Mouse (Mus musculus) stomach, postnatal 0 days (tissue): ENCODE measurements around the gene Abcb10. TPM values are rescaled to one million over a fixed set of nuclear protein-coding genes. Genes with fewer than 3 reads are reported as not detected.

ENCODE experiments used
- ATAC-seq: fragments of 200-750 bp; cut with Nextera tagmentation; 2 replicates; pipeline ENCODE4 v1.8.0; 2017; ENCODE audit not compliant: low FRiP score, low TSS enrichment
- DNase-seq: peaks from one replicate; pipeline ENCODE4 v3.0.0-alpha.2; 2016; ENCODE audit warnings: low spot score
- H3K27ac ChIP-seq: fragments of 300-500 bp; sonication (generic); replicated peaks from 2 replicates; pipeline ENCODE4 v1.5.1; 2014; ENCODE audit warnings: mild to moderate bottlenecking, control low read depth
- H3K27me3 ChIP-seq: fragments of 300-500 bp; sonication (generic); 2 replicates; pipeline ENCODE4 v1.6.1; 2014; ENCODE audit warnings: low read length; ENCODE audit not compliant: control insufficient read depth, insufficient read depth
- H3K36me3 ChIP-seq: fragments of 300-500 bp; sonication (generic); 2 replicates; pipeline ENCODE4 v1.6.1; 2014; ENCODE audit warnings: low read length, mixed read lengths; ENCODE audit not compliant: control insufficient read depth, insufficient read depth
- H3K4me1 ChIP-seq: fragments of 300-500 bp; sonication (generic); replicated peaks from 2 replicates; pipeline ENCODE4 v1.6.1; 2014; ENCODE audit warnings: antibody characterized with exemption; ENCODE audit not compliant: control insufficient read depth, insufficient read depth
- H3K4me2 ChIP-seq: fragments of 300-500 bp; sonication (generic); replicated peaks from 2 replicates; pipeline ENCODE4 v1.6.1; 2014; ENCODE audit warnings: low read depth, mild to moderate bottlenecking, control low read depth, moderate library complexity
- H3K4me3 ChIP-seq: fragments of 300-500 bp; sonication (generic); 2 replicates; pipeline ENCODE4 v1.5.1; 2014; ENCODE audit warnings: low read depth, low read length, control low read depth
- H3K9ac ChIP-seq: fragments of 300-500 bp; sonication (generic); 2 replicates; pipeline ENCODE4 v1.6.1; 2014; ENCODE audit warnings: mild to moderate bottlenecking, low read length, control low read depth, mixed read lengths
- H3K9me3 ChIP-seq: fragments of 300-500 bp; sonication (generic); 2 replicates; pipeline ENCODE4 v1.6.1; 2016; ENCODE audit warnings: low read length; ENCODE audit not compliant: control insufficient read depth
- CTCF ChIP-seq: IDR thresholded peaks from 2 replicates; pipeline ENCODE4 v1.5.1; 2016; ENCODE audit warnings: antibody characterized with exemption, low read depth, mild to moderate bottlenecking, moderate library complexity
- EP300 ChIP-seq: optimal IDR thresholded peaks from 2 replicates; pipeline ENCODE3; 2016; ENCODE audit warnings: antibody characterized with exemption
- WGBS: fragments of 180-500 bp; shearing (Covaris S2); extraction: QIAGEN DNeasy Blood & Tissue Kit; methylation state at CpG from one replicate; pipeline ENCODE4 v1.1.7; 2014; 5-methylcytosine and 5-hydroxymethylcytosine counted together
- polyA plus RNA-seq: library from polyadenylated mRNA; unstranded; fragments of >200 nt; fragmentation: Nextera tagmentation; extraction: Ambion mirVana; gene quantifications from 2 replicates; pipeline ENCODE4 v1.2.1, GENCODE M21; 2015

Abcb10 gene
- polyA plus RNA-seq, 1 experiment from 2014 or later, result 14.7 TPM

DNA sequence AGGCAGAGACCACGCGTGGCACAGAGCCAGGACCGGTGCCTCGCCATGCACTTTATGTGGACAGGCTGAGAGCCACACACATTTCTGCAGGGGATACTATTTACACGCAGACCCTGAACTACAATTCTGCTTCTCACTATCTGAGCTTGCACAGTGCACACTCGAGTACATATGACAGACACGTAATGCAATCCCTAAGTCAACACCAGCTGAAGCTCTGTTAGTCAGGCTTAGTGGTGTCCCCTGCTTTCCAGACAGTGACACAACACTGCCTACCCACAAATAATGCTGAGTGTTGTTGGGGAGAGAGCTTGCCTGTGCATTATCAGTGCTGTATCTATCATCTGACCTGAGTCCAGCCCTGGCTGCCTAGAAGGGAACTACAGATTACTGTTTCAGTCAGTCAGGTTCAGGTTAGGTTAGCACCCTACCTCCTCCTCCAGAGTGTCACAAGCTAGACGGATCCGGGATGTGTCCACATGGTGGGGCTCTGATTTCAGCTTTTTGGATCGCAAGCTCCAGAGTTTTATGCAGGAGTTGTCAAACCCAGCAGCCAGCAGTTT is 19.7 kb upstream of the Abcb10 start:
- TF ChIP-seq CTCF (0 out of 2 replicates have a peak, but pooled peaks have one; percentile 1), EP300 (no peak)
- H3K27me3 ChIP-seq, result no peaks in the 10 kb centered on the region
- WGBS, result 80% methylated on average over 10 of the region's 10 CpGs
- ATAC-seq (peak; percentile 49; the same call in 1 of the 2 replicates), DNase-seq (no peak)
- no peak overlapping the region for H3K27ac ChIP-seq
- H3K9me3 ChIP-seq, result no peaks in the 10 kb centered on the region
- no peak overlapping the region for H3K9ac ChIP-seq
- H3K4me3 ChIP-seq, result no peak overlapping the region
- peaks cover 13% of the 10 kb centered on the region; the same call in 1 of the 2 replicates for H3K36me3 ChIP-seq
- H3K4me2 ChIP-seq, result no peak overlapping the region
- no peaks in the 10 kb centered on the region for H3K4me1 ChIP-seq

- H3K36me3 ChIP-seq, result peaks cover 12% of the 10 kb centered on the region
- TF ChIP-seq CTCF (no peak), EP300 (no peak)
- WGBS, result 74% methylated on average over 2 of the region's 2 CpGs
- ATAC-seq, result no peak
- no peaks in the 10 kb centered on the region for H3K9me3 ChIP-seq
- H3K9ac ChIP-seq, result no peak overlapping the region
- H3K27ac ChIP-seq, result 0 out of 2 replicates have a peak overlapping the region, but pooled peaks have one; percentile 30
- no peaks in the 10 kb centered on the region for H3K4me1 ChIP-seq
- DNase-seq, result no peak
- H3K4me3 ChIP-seq, result no peak overlapping the region
- H3K4me2 ChIP-seq, result no peak overlapping the region
- H3K27me3 ChIP-seq, result no peaks in the 10 kb centered on the region
Observed at GRCm38 (mm10) chr8:123999568-123999967, 16.6 kb upstream of the Abcb10 start.

DNA sequence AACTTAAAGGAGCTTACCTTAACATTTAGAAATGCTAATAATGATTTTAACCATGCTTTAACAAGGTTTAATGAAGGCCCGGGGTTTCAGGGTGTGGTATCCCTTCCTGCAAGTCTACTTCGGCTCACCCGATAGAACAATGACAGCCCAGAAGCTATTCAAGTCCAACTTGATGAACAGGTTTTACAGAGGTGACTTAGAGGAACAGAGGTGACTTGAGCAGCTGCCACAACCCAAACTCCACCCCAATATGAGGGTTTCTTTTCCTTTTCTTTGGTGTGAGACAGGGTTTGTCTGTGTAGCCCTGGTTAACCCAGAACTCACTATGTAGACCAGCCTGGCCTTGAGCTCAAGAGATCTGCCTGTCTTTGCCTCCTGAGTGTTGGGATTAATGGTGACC is 11.1 kb upstream of the Abcb10 start:
- ATAC-seq (peak; percentile 86), DNase-seq (peak; percentile 52)
- H3K4me1 ChIP-seq, result peaks cover 4% of the 10 kb centered on the region; the same call in 1 of the 2 replicates
- H3K27me3 ChIP-seq, result no peaks in the 10 kb centered on the region
- peaks cover 5% of the 10 kb centered on the region for H3K36me3 ChIP-seq
- H3K9ac ChIP-seq, result no peak overlapping the region
- no peak overlapping the region for H3K4me3 ChIP-seq
- peak overlapping the region; percentile 79 for H3K27ac ChIP-seq
- 58% methylated on average over 3 of the region's 3 CpGs for WGBS
- no peaks in the 10 kb centered on the region for H3K9me3 ChIP-seq
- no peak overlapping the region for H3K4me2 ChIP-seq
- no peak for TF ChIP-seq CTCF
- TF ChIP-seq EP300, result peak; percentile 95

GRCm38 (mm10) chr8:123993597-123993996 is 10.7 kb upstream of the Abcb10 start:
- no peak overlapping the region for H3K9ac ChIP-seq
- TF ChIP-seq CTCF, result no peak
- TF ChIP-seq EP300, result no peak
- DNase-seq (peak; percentile 36), ATAC-seq (peak; percentile 47; the same call in 1 of the 2 replicates)
- no peak overlapping the region for H3K4me2 ChIP-seq
- H3K4me1 ChIP-seq, result peaks cover 4% of the 10 kb centered on the region; the same call in 1 of the 2 replicates
- H3K4me3 ChIP-seq, result no peak overlapping the region
- peaks cover 5% of the 10 kb centered on the region for H3K36me3 ChIP-seq
- peak overlapping the region; percentile 79 for H3K27ac ChIP-seq
- WGBS, result 54% methylated on average over 5 of the region's 5 CpGs
- H3K9me3 ChIP-seq, result no peaks in the 10 kb centered on the region
- H3K27me3 ChIP-seq, result no peaks in the 10 kb centered on the region

- DNase-seq (peak; percentile 64), ATAC-seq (peak; percentile 20; the same call in 1 of the 2 replicates)
- Histone ChIP-seq H3K36me3 (peaks cover 5% of the 10 kb centered on the region), H3K4me3 (no peak overlapping the region), H3K27me3 (no peaks in the 10 kb centered on the region), H3K4me1 (peaks cover 4% of the 10 kb centered on the region; the same call in 1 of the 2 replicates), H3K27ac (no peak overlapping the region), H3K9me3 (no peaks in the 10 kb centered on the region), H3K4me2 (no peak overlapping the region), H3K9ac (no peak overlapping the region)
- TF ChIP-seq CTCF, result peak; percentile 76
- TF ChIP-seq EP300, result no peak
- 69% methylated on average over 8 of the region's 8 CpGs for WGBS
Observed at GRCm38 (mm10) chr8:123992587-123992986, 9.7 kb upstream of the Abcb10 start.

DNA sequence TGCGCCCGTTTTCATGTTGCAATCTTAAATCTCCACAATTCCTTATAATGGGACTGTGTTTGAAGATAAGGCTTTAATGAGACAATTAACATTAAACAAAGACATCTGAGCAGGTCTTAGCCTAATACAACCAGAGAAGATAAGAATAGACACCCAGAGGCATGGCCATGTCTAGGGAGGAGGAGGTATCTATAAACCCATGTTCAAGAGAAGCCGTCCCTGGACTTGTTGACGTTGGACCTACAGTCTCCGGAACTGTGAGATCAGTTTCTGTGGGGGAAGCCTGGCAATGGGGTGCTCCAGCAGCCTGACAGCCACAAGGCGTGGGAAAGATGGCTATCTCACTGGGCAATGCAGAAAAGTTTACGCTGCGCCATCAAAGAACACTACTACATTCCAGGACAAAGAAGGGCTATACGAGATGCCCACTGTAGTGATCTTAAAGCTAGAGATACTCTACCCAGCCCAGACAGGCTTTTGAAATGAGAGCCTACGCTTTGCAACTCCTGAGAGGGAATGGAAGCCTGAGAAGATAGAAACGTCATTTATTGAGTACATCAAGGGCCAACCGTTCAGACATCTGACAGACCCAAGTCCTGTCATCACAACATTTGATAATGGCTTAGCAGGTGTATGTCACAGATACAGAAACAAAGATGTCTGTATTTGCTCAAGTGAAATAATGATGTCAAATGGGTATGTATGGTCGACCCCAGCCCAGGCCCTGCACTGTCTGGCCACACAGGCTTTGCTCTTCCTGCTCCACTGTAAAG is 7.5 kb upstream of the Abcb10 start:
- DNase-seq (no peak), ATAC-seq (no peak)
- Histone ChIP-seq H3K9me3 (no peaks in the 10 kb centered on the region), H3K4me3 (no peak overlapping the region), H3K27ac (no peak overlapping the region), H3K27me3 (no peaks in the 10 kb centered on the region), H3K9ac (no peak overlapping the region), H3K4me2 (no peak overlapping the region), H3K4me1 (peaks cover 4% of the 10 kb centered on the region; the same call in 1 of the 2 replicates), H3K36me3 (no peaks in the 10 kb centered on the region)
- TF ChIP-seq CTCF (no peak), EP300 (no peak)
- 68% methylated on average over 13 of the region's 13 CpGs for WGBS
